Mouse (Mus musculus) ES-Bruce4 (cell line): Measurements from ENCODE around the gene Sh3rf3. TPM values are rescaled to one million over a fixed set of nuclear protein-coding genes. Genes with fewer than 3 reads are reported as not detected.

Experiments used
- H3K27ac ChIP-seq: 2 replicates; pipeline ENCODE4 v1.5.1; 2012; ENCODE audit warnings: low read length, inconsistent platforms; ENCODE audit not compliant: insufficient read depth
- H3K27me3 ChIP-seq: 2 replicates; pipeline ENCODE4 v1.6.1; 2012; ENCODE audit warnings: mild to moderate bottlenecking, low read length, inconsistent platforms; ENCODE audit not compliant: control insufficient read depth, poor library complexity, insufficient read depth, severe bottlenecking
- H3K36me3 ChIP-seq: 2 replicates; pipeline ENCODE4 v1.6.1; 2012; ENCODE audit warnings: inconsistent platforms, mild to moderate bottlenecking, low read length, moderate library complexity; ENCODE audit not compliant: control insufficient read depth, poor library complexity, insufficient read depth, severe bottlenecking
- H3K4me1 ChIP-seq: one replicate; pipeline ENCODE4 v1.8.1; 2011; ENCODE audit warnings: low read length; ENCODE audit not compliant: control insufficient read depth, insufficient read depth
- H3K4me3 ChIP-seq: 2 replicates; pipeline ENCODE4 v1.5.1; 2011; ENCODE audit warnings: low read depth, mild to moderate bottlenecking, low read length
- H3K9ac ChIP-seq: 2 replicates; pipeline ENCODE4 v1.6.1; 2012; ENCODE audit warnings: low read depth, mild to moderate bottlenecking, inconsistent platforms; ENCODE audit not compliant: poor library complexity, severe bottlenecking
- H3K9me3 ChIP-seq: replicated peaks from 2 replicates; pipeline ENCODE4 v1.6.1; 2012; ENCODE audit warnings: mild to moderate bottlenecking, low read length, inconsistent platforms; ENCODE audit not compliant: control insufficient read depth, poor library complexity, insufficient read depth, severe bottlenecking
- CTCF ChIP-seq: IDR thresholded peaks from one replicate; pipeline ENCODE4 v1.8.1; 2011; ENCODE audit warnings: low read depth, low read length
- EP300 ChIP-seq: IDR thresholded peaks from 2 replicates; pipeline ENCODE4 v1.6.1; 2011; ENCODE audit warnings: low read depth, low read length; ENCODE audit not compliant: insufficient read depth
- POLR2A ChIP-seq: IDR thresholded peaks from one replicate; pipeline ENCODE4 v1.8.1; 2011; ENCODE audit warnings: low read length; ENCODE audit not compliant: insufficient read depth
- polyA plus RNA-seq: library from polyadenylated mRNA; stranded (reverse); fragments of >200 nt; gene quantifications from 2 replicates; pipeline ENCODE4 v1.2.4, GENCODE M21; 2011; ENCODE audit warnings: low read depth; ENCODE audit not compliant: missing spikeins, insufficient read depth, insufficient read length

Gene Sh3rf3
- polyA plus RNA-seq, 1 experiment = 0.55 TPM

DNA sequence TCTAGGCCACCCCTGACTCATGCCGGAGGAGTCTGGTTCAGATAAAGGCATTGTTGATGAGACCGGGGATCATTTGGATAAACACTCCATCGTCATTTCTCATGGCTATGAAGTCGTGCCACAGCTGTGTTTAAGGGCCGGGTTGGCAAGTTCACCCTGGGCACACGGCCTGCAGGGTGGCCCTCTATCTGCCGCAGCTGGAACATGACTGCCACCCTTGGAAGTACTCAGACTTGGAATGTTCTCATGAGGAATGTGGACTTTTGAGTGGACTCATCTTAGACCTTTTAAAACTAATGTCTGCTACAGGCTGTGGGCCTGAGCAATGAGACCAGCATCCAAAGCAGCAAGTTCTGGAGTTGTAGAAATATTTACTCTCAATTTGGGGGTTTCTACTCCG, 29.9 kb downstream of the Sh3rf3 start:
- no peak overlapping the region for H3K27ac ChIP-seq
- no peaks in the 10 kb centered on the region for H3K36me3 ChIP-seq
- no peak overlapping the region for H3K9ac ChIP-seq
- no peaks in the 10 kb centered on the region for H3K4me1 ChIP-seq
- TF ChIP-seq EP300 (no peak), POLR2A (no peak), CTCF (no peak)
- H3K4me3 ChIP-seq = no peak overlapping the region
- H3K27me3 ChIP-seq = no peaks in the 10 kb centered on the region
- no peaks in the 10 kb centered on the region for H3K9me3 ChIP-seq

DNA sequence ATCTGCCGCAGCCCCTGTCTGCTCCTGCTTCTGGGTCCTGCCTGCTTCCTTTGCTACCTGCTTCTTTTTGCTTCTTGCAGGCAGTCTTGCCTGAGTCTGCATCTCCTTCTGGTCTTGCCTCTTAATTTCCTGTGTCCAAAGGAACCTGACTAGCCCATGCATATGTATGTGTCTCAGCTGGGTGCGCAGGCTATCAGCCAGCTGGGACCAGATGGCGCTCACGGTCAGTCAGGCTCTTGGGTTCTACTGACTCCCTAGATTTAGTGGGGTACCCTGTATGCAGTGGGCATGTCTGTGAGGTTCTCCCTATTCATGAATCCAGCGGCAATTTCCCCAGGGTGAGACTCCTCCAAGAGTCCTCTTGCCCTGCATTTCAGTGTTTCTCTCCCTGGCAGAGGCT, 35.0 kb downstream of the Sh3rf3 start:
- TF ChIP-seq EP300 = no peak
- TF ChIP-seq CTCF = no peak
- TF ChIP-seq POLR2A = no peak
- H3K27ac ChIP-seq = no peak overlapping the region

DNA sequence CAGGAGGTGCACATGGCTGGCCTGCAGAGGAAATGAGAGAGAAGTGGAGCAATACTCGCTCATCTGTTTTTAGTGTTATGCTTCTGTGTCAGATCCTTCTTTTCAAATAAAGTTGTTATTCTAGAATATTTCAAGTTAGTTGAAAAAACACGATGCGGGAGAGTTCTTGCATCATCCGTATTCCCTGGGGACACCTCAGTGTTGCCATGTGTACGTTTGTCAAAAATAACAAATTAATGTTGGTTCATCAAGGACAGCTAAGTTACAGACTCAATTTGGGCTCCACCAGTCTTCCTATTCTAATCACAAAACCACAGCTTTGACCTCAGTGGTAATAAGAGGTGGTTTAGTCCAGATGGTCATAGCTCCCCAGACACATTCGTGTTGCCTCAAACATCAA, 35.4 kb downstream of the Sh3rf3 start:
- H3K4me1 ChIP-seq = no peaks in the 10 kb centered on the region
- no peak overlapping the region for H3K27ac ChIP-seq
- no peaks in the 10 kb centered on the region for H3K36me3 ChIP-seq
- H3K27me3 ChIP-seq = no peaks in the 10 kb centered on the region
- TF ChIP-seq CTCF = no peak
- TF ChIP-seq POLR2A = no peak
- no peak for TF ChIP-seq EP300
- no peaks in the 10 kb centered on the region for H3K9me3 ChIP-seq
- H3K9ac ChIP-seq = no peak overlapping the region
- H3K4me3 ChIP-seq = no peak overlapping the region

More for the DNA sequence above, 35.0 kb downstream of the Sh3rf3 start:
- H3K27me3 ChIP-seq = no peaks in the 10 kb centered on the region
- no peak overlapping the region for H3K9ac ChIP-seq
- no peaks in the 10 kb centered on the region for H3K36me3 ChIP-seq
- no peaks in the 10 kb centered on the region for H3K9me3 ChIP-seq
- no peak overlapping the region for H3K4me3 ChIP-seq
- H3K4me1 ChIP-seq = no peaks in the 10 kb centered on the region

DNA sequence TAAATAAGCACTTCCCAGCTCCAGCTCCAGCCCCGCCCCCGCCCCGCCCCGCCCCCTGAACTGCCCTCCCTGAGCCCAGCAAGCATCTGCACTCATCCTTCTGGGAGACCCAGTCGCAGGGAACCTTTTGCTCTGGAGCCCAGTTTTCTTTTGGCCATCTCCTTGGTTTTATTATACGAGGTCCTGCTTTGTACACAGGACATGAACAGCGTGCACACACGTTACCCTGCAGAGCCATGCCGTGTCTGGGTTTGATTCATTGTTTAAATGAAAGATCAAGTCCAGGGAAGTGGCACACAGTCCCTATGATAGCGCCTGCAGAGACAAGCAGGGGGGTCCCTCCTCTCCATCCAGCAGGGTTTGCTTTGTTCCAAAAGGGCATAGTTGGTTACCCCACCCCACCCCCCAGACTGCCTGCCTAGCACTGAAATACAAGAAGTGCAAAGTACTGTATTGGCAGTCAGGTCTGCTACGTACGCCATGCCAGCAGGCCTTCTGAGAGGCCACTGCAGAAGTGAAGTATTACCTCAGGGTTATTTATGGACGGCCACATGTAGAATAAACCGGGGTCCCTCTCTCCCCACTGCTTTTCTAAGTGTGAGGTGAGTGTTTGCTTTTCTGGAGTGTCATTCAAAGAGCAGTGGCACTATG, 41.5 kb downstream of the Sh3rf3 start:
- H3K4me3 ChIP-seq = no peak overlapping the region
- H3K27ac ChIP-seq = no peak overlapping the region
- H3K9me3 ChIP-seq = no peaks in the 10 kb centered on the region

DNA sequence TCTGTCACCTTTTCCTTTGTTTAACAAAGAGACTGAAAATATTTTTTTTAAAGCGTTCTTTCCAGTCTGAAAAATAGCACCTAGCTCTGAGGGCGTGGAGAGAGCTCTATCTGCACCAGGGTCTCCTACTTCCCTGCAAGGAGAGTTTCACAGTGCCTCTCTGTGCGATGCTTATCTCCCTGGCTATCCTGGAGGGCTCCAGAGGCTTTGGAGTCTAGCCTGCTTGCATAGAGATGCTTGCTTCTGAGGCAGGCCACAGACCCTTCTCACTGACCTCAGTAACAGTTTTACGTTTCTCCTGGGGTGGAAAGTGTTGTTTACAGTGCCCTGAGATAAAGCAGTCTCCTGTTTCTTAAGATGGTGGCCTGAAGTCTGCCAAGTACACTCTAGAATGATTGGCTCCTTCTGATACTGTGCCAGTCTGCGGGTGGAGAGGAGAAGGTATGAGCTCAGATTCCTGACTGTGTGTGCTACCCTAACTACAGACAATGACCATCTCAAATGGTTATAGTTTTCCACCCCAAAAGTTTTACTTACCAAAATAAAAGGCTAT, 42.1 kb downstream of the Sh3rf3 start:
- H3K36me3 ChIP-seq = no peaks in the 10 kb centered on the region
- H3K4me1 ChIP-seq = no peaks in the 10 kb centered on the region
- H3K27me3 ChIP-seq = no peaks in the 10 kb centered on the region
- TF ChIP-seq POLR2A = no peak
- TF ChIP-seq CTCF = no peak
- no peak for TF ChIP-seq EP300
- no peak overlapping the region for H3K9ac ChIP-seq
- H3K4me3 ChIP-seq = no peak overlapping the region
- H3K27ac ChIP-seq = no peak overlapping the region
- H3K9me3 ChIP-seq = no peaks in the 10 kb centered on the region

More for the DNA sequence above, 41.5 kb downstream of the Sh3rf3 start:
- Histone ChIP-seq H3K9ac (no peak overlapping the region), H3K4me1 (no peaks in the 10 kb centered on the region), H3K27me3 (no peaks in the 10 kb centered on the region), H3K36me3 (no peaks in the 10 kb centered on the region)
- no peak for TF ChIP-seq EP300
- no peak for TF ChIP-seq CTCF
- TF ChIP-seq POLR2A = no peak

DNA sequence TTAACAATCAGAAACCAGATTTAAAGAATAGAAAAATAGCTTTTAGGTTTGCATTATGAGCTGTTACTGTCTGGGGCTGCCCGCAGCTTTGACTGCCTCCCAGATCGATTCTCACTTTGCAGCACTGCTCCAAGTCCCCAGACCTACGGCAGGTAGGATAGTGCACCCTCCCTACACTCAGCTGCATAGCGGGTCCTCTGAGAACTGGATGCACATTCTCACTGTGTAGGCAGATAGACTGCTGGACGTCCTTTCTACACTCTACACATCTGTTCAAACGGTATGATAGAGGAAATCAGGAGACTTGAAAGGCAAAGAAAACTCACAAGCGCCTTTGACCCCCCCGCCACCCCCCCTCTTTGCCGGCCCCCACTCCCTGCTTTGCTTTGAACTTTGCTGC, 42.7 kb downstream of the Sh3rf3 start:
- Histone ChIP-seq H3K9me3 (no peaks in the 10 kb centered on the region), H3K9ac (no peak overlapping the region), H3K4me3 (no peak overlapping the region), H3K4me1 (no peaks in the 10 kb centered on the region), H3K27ac (no peak overlapping the region), H3K36me3 (no peaks in the 10 kb centered on the region), H3K27me3 (no peaks in the 10 kb centered on the region)
- no peak for TF ChIP-seq POLR2A
- TF ChIP-seq CTCF = no peak
- no peak for TF ChIP-seq EP300
